Mouse (Mus musculus) layer of hippocampus, adult 9-11 months (tissue): ENCODE measurements around the gene D930048N14Rik.
A peak's percentile ranks its signal among the peaks of the same experiment; 100 is the strongest.
"Not testable (repeated sequence)": the region's sequence is repeated elsewhere in the genome, so short reads cannot be mapped to it uniquely, and the experiment has no call there.

Experiments used
- DNase-seq: peaks from one replicate; pipeline ENCODE4 v3.0.0; 2022

The D930048N14Rik gene

DNA sequence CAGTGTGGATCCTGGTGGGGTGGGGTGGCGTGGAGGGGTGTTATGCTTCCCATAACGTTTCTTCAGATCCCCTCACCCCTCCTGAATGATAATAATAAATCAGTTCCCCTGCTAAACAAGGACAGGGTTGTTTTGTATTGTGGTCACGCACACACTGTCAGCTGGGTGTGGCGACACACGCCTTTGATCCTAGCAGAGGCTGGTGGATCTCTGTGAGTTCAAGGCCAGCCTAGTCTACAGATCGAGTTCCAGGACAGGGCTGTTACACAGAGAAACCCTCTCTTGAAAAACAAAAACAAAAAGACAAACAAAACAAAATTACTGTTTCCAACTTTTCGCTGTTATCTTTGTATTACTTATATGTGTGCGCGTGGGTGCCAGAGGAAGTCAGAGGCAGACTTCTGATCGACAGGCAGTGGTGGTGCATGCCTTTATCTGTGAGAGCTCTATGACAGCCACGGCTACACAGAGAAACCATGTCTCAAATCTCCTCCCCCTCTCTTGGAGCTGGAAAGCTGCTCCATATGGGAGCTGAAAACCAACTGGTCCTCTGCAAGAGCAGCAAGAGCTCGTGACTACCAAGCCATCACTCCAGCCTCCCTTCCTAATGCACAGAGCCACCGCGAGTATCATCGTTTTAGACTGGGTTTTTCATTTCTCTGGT lies 21.0 kb upstream of the D930048N14Rik start:
- peak; percentile 87 for DNase-seq

DNA sequence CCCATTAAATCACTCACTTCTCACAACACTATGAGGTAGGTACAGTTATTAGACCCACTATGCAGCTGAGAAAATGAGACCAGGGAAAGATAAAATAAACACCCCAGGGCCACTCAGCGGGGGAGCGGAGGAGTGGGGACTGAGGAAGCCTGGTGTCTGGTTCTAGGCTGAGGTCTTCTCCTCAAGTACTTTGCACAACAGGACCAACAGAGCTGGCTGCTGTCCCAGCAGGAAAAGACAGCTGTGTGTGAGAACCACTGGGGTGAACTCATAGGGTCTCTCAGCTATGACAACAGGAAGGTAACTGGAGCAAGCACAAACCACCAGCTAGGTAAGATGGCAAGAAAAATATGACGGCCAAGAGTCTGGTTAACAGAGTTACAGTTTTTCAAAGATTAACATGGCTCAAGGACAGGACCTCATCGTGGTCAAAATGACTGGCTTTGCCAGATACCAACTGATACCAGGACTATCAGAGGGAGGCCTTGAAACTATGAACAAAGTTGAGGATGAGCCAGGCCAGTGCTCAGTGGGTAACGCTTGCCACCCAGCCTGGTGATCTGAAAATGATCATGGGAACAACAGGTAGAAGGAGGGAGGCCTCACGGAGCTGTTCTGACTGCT lies 18.5 kb upstream of the D930048N14Rik start:
- DNase-seq: no peak

DNA sequence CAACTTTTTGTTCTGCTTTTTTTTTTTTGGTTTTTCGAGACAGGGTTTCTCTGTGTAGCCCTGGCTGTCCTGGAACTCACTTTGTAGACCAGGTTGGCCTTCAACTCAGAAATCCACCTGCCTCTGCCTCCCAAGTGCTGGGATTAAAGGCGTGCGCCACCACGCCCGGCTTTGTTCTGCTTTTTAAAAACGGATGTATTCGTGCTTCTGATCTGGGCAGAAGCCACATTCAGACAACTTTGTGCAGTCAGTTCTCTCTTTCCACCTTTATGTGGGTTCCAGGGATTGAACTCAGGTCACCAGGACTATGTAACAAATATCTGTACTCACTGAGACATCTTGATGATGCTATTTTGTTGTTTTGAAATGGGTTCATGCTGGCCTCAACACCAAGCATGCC lies 17.6 kb upstream of the D930048N14Rik start:
- not testable (repeated sequence) for DNase-seq

DNA sequence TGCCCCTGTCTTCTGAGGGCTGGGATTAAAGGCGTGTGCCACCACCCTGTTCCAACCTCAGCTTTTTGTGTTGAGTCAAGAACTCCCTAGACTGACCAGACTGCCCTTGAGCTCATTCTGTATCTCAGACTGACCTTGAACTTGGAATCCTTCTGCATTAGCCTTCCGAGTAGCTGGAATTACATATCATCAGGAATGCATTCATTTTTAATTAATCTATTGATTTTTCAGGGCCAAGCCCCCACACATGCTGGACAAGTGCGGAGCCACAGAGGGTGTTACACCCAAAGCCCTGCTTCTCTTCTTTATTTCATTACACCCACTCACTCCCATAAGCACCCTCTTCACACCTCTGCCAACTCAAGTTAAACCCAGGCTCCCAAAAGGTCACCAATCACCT lies 17.0 kb upstream of the D930048N14Rik start:
- DNase-seq: no peak

DNA sequence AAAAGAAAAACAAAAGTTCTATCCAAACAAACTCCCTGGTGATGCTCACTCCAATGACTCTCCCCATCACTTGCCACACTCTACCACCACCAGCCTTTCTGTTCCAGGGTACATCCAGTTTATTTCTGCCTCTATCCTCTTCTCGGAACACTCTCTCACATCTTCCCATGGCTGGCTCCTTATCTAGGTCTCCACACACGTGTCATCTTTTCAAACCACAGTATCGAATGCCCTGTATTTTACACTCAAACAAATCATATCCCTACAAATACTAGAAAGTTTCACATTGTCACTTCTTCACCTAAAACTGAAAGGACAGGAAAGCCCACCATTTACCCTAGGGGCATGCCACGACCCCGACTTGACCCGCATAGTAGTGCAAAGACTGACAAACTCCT lies 15.6 kb upstream of the D930048N14Rik start:
- no peak for DNase-seq

DNA sequence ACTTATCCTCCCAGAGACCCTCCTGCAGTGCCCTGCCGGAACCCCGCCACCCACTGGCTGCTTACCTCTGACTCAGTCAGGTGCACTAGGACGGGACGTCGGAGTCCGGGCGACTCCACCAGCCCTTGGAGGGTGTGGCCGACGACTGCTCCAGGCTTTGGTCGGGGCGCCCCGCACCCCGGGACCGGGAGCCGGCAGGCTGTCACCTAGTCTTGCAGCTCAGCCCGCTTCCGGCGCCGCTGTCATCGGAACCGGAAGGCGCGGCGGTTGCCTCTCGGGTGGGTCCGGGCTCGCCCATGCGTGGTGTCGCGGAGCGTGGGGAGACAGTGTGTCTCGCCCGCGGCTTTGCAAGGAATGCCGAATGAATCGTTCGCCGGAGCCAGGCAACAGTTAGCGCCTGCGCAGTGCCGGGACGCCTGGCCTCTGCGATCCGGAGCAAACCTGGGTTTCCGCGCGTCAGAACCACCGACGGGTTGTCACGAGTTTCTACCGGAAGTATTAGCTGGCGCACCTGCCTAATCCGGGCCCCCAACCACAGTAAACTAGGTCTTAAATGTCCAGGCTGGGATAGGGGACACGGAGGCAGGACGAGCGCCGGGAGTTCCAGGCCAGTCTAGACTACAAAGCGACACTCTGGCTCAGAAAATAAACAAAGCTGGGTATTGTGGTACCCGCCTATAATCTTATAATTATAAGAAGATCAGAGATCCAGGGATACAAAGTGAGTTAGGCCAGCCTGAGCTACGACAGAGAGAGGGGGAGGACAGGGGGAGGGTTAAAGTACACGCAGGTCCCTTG lies 15.0 kb upstream of the D930048N14Rik start, which contains the start of gene Rmnd5b:
Gene Rmnd5b (minus strand): TSS at position 372 of the 798 bp plus-strand sequence.
- peak; percentile 95 for DNase-seq

DNA sequence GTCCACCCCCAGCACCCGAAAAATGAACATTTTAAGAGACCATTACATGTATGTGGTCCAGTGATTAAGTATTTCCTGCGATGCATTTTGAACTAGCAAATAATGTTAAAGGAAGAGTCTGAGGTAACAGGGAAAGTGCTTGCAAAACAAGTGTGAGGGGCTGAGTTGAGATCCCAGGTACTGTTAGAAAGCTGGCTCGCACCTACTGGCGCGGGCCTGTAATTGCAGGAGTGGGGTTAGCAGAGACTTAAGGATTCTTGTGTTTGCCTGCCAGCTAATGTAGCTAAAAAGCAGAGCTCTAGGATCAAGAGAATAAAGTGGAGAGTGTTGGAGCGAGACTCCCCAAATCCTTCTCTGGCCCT lies 14.4 kb upstream of the D930048N14Rik start:
- no peak for DNase-seq

DNA sequence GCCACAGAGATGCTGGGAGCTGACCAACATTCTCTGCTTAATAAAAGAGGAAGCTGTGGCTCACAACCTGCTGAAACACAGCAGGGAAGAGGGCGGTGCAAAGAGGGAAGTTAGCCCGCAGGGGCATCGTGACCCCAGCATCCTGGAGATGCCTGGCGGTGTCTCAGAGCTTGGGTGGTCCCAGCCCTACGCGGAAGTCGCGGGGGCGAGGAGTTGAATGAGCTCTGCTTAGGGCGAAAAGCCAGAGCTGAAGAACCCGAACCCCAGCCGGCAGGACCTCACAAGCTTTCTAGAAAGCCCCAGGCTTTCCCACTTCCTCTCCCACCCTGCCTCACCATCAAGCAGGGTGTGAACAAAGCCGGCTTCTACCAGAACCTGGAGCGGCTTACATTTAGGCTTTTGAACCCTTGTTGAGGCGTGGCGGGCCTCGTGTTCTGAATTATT lies 12.8 kb upstream of the D930048N14Rik start:
- no peak for DNase-seq

DNA sequence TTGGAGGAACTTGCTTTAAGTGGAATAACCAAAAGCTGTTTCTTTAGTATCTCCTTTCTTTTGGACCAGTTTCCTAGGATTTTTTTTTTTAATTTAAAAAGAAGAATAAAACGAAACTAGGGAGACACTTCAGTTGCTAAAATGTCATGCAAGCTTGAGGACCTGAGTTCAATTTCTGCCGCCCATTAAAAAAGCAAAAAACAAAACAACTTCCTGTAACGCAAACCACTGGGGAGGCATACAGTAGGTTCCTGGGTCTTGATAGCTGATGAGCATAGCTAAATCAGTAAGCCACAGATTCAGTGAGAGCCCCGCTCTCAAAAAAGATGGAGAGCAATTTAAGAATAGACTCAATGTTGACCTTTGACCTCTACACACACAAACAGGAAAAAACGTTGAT lies 12.3 kb upstream of the D930048N14Rik start:
- no peak for DNase-seq

DNA sequence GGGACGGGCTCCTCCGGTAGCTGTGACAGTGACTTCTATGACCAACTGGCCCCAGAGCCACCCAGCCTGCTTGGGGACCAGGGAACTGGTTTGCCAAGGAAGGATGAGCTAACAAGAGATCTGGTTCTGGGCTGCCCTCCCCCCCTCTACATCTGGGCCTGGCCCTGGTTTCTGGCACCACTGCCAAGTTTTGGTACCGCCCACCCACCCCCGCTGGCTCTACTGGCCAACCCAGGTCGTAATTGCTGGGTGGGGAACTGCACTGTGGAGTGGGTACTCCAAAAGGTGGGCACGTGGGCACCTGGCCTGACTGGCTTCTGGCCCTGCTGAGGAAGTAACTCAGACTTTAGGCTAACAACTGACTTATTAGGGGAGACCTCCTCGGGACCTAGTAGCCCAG lies 10.0 kb upstream of the D930048N14Rik start:
- no peak for DNase-seq

DNA sequence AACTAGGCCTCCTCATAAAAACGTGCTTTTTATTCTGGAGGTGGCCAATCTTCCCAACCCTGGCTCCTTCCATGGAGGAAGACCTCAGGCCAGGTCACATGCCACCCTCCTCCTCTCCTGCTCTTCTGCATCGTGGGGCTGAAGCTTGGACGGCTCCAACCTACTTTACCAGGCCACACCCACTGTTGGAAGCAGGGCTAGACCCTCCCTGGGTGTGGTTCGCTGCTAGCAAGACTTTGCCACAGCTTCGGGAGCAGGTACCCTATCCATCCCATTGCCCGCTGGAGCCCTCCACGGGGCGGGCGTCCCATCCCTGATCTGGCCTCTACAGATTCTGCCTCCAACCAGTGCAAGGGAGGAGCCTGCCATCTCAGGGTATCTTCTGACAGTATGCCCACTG lies 7.6 kb upstream of the D930048N14Rik start:
- no peak for DNase-seq

DNA sequence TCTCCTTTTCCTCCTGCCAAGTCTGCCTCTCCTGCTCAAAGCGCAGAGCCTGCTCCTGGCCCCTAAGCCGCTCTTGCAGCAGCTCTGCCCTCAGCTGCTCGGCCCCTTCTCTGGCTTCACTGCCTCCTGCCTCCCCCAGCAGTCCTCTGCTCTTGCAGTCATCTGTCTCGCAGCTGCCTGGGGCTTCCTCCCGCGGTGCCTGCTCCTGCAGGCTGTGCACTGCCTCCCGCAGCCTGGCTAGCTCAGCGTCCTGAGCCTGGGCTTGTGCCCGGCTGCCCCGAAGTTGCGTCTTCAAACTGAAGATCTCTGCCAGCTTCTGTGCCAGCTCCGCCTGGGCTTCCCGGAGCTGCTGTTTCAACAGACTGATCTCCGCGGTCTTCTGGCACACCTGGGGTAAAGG lies 7.0 kb upstream of the D930048N14Rik start:
- no peak for DNase-seq

DNA sequence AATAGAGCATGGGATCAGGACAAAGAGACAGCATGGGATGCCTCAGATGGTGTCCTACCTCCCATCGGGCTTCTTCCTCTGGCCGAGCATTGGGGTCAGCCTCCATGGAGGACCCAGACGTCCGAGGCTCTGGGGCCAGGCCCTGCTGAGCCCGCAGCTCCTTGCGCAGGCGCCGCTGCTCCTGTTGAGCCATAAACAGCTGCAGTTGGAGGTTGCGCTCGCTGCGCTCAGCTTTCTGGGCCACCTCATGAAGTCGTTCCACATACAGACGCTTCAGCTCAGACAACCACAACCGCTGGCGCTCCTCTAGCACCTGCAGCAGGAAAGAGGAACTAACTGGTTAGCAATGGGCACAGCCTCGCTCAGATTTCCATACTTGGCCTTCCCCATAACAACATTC lies 6.5 kb upstream of the D930048N14Rik start:
- DNase-seq: no peak

DNA sequence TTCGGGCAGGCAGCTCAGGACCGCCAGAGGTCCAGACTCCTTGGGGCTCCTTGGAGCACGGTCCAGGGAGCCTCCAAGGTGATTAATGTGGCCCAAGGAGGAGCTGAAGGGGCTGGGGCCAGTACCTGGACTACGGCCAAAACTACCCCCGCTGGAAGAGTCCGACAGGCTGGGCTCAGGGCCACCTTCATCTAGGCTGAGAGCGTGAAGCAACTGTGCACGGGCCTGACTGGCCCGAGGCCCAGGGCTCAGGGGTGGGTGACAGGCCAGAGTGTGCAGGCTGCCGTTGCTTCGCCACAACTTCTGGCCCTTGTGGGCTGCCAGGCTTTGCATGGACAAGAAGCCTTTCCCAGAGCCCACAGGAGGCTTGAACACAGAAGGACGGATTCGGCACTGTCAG lies 5.5 kb upstream of the D930048N14Rik start:
- DNase-seq: no peak

DNA sequence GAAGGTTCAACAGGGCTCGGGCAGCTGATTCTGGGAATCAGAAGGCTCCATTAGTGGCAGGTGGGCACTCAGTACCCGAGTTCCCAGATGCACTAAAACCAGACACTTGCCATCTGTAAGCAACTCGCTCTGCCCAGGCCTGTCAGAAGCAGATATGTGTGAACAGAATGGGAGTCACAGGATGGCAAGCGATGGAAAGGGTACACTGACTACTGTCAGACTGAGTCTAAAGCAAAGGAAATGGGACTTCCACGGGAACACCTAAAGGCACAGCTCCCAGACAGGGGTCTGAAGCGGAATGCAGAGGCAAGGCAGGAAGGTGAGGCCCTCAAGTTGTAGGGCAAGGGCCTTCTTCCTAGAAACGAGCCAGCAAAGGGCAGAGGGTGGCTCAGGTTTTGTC lies 4.5 kb upstream of the D930048N14Rik start:
- DNase-seq: no peak

DNA sequence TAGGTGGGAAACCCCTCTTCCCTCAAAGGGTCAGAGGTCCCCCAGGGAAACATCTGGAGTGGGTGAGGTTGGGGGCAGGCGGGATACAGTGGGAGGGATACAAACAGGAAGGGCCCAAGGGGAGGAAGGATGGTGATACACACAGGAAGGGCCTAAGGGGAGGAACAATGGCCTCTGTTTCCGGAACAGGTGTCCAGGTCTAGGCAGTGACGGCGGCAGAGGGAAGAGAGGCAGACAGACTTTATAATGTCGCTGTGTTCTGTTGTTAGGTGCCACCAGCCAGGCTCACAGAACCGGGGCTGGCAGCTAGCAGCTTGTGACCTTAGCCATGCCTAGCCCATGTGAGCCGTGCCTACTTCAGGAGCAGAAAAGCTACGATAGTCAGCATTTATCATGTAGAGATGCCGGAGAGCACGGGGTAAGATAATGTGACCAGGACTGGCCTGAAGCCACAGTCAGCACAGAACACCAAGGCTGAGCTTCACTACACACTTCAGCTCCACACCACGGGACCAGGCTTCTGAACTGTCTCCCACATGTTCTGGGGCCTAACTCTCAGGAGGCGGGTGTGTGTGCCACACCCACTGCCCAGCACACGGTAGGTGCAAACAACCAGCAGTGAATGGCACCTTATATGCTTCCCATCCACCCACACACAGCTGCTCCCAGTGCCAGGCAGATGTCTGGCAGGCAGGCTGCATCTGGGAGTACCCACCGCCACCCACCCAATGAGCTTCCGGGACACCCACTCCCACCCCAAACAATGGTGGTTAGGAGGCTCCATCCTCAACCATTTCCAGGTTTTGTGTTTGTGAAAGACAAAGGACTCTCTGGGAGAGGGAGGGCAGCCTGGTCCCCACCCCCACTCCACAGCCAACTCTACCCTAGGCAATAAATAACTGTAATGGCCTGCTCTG lies 3.7 kb upstream of the D930048N14Rik start:
- no peak for DNase-seq

DNA sequence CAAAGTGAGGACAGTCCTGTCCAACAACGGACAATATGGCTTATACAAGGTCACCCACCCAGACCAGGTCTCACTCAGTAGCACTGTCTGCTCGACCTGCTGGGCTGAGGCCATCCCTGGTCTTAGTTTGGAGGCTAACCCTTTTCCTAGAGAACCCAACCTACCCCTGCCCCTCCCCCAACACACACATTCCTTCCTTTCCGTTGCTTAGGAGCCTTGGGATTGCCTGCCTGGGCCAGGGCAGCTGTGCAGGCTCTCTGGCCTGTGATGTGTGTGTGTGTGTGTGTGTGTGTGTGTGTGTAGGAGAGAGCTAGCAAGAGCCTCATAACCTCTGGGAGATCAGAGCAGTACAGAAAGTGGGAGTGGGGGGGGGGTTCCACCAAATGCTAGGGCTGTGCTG lies 2.2 kb upstream of the D930048N14Rik start:
- no peak for DNase-seq

DNA sequence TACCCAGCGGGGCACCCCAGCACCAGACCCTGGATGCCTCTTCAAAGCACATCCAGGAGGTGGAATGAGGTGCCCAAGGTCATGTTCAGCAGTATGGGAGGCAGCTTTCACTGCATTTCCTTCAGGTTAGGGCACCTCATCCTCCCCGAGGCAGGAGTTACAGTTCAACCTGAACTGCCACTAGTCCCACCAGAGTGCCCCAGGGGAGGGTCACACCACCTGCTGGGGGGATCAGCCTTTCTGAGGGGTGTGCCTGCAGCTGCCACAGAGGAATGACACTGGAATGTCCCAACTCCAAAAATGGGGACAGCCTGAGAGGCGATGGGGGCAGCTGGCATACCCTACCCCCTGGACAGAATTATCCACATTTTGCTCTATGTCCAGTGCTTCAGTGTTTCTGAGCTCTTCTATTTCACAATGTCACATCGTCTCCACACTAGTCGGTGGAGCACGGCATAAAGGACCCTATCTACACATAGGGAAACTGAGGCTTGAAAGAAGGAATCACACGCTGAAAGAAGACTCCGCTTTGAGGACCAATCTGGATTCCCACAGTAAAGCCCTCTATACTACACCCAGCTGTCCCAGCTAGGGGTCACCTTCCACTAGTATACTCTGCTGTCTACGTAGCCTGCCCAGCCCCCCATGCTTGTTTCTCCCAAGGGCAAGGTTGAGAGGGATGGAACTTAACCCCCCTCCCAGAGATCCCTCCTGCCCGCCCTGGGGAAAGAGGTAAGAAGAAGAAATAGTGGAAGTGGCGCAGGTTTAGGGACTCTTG lies 1.5 kb upstream of the D930048N14Rik start:
- no peak for DNase-seq

DNA sequence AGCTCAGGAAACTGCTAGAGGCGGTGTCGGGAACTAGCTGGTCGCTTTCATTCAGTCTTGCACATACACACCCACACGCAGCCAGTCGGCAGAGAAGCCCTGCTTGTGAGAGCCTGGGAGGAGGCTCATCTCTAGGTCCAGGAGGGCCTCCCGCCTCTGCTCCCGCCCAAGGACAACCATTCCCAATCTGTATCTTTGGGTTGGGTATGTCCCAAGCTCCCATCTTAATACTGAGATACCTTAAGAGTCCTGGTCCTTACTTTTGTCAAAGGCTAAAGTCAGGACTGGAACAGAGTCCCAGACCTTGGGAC lies 910 bp upstream of the D930048N14Rik start:
- DNase-seq: no peak

DNA sequence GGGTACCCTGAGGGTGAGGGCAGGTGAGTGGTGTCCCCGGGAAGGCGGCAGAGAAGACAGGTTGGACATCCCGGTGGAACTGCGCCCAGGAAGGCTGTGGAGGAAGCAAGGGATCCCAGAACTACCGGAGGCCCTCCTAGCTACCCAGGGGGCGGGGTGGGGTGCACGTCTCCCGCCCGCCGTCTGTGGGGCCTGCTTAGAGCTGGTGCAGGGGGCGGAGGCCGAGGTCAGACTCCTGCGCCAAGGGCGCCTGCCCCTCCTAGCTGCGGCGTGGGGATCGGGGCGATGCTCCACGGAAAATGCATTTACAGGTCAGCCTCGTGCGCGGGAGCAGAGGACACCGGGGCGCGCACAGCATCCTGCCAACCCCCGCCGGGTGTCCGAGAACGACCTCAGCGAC lies 493 bp upstream of the D930048N14Rik start:
- DNase-seq: no peak

DNA sequence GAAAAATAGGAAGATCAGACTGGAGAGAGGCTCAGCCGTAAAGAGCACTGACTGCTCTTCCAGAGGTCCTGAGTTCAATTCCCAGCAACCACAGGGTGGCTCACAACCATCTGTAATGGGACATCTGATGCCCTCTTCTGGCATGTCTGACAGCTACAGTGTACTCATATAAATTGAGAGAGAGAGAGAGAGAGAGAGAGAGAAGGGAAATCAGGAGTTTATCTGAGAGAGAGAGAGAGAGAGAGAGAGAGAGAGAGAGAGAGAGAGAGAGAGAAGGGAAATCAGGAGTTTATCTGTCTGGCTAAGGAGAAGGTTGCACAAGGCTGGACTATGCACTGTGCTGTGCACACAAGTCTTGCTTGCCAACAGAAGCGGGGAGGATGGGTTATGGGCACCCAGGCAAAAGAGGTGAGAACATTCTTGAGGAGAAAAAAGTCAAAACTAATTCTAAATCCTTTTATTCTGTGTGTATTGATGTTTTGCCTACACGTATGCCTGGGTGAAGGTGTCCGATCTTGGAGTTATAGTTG lies 2.2 kb downstream of the D930048N14Rik start:
- DNase-seq: no peak

DNA sequence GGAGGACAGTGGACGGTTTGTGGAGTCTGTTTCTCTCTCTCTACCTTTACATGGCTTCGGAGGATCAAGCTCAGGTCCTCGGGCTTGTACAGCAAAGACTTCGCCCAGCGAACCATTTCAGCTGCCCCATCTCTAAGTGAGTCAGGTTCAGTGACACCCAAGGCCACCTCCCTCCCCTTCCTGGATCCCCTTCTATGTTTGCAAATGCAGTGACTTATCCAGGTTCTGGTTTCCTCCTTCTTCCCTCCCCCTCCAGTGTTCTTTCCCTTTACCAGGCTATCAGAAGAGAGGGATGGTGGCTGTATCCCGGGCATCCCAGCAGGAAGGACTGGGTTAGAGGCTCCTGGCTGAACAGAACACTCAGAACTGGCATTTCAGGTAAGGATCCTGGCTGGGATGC lies 3.0 kb downstream of the D930048N14Rik start:
- no peak for DNase-seq
